Mouse (Mus musculus) embryonic facial prominence, embryonic 14.5 days (tissue): ENCODE results near the gene E2f6. TPM values are rescaled to one million over a fixed set of nuclear protein-coding genes. Genes with fewer than 3 reads are reported as not detected.

Experiments
- ATAC-seq: fragments of 200-750 bp; cut with Nextera tagmentation; 2 replicates; pipeline ENCODE4 v1.8.0; 2017; ENCODE audit warnings: low read depth, moderate number of reproducible peaks, moderate TSS enrichment
- DNase-seq: peaks from one replicate; pipeline ENCODE4 v3.0.0-alpha.2; 2015; ENCODE audit warnings: low spot score
- H3K27ac ChIP-seq: fragments of 300-500 bp; sonication (generic); replicated peaks from 2 replicates; pipeline ENCODE4 v1.5.1; 2014; ENCODE audit warnings: low read depth, mild to moderate bottlenecking, low read length, moderate library complexity
- H3K27me3 ChIP-seq: fragments of 300-500 bp; sonication (generic); replicated peaks from 2 replicates; pipeline ENCODE4 v1.6.1; 2014; ENCODE audit warnings: low read length; ENCODE audit not compliant: control insufficient read depth, insufficient read depth
- H3K36me3 ChIP-seq: fragments of 300-500 bp; sonication (generic); 2 replicates; pipeline ENCODE4 v1.6.1; 2014; ENCODE audit warnings: low read length, mixed read lengths; ENCODE audit not compliant: control insufficient read depth, insufficient read depth
- H3K4me1 ChIP-seq: fragments of 300-500 bp; sonication (generic); 2 replicates; pipeline ENCODE4 v1.6.1; 2014; ENCODE audit warnings: antibody characterized with exemption, low read length; ENCODE audit not compliant: control insufficient read depth, insufficient read depth
- H3K4me2 ChIP-seq: fragments of 300-500 bp; sonication (generic); 2 replicates; pipeline ENCODE4 v1.6.1; 2014; ENCODE audit warnings: low read depth, mild to moderate bottlenecking, low read length, moderate library complexity, mixed read lengths
- H3K4me3 ChIP-seq: fragments of 300-500 bp; sonication (generic); 2 replicates; pipeline ENCODE4 v1.5.1; 2014; ENCODE audit warnings: low read depth, mild to moderate bottlenecking, low read length
- H3K9ac ChIP-seq: fragments of 300-500 bp; sonication (generic); 2 replicates; pipeline ENCODE4 v1.6.1; 2014; ENCODE audit warnings: low read depth, mild to moderate bottlenecking, low read length, moderate library complexity, mixed read lengths
- H3K9me3 ChIP-seq: fragments of 300-500 bp; sonication (generic); 2 replicates; pipeline ENCODE4 v1.6.1; 2016; ENCODE audit warnings: low read length; ENCODE audit not compliant: control insufficient read depth
- WGBS: fragments of 180-500 bp; shearing (Covaris S2); extraction: QIAGEN DNeasy Blood & Tissue Kit; methylation state at CpG from one replicate; pipeline ENCODE4 v1.1.7; 2014; 5-methylcytosine and 5-hydroxymethylcytosine counted together
- microRNA-seq: library from miRNA; unstranded; fragments of <30 nt; microRNA quantifications from one replicate; pipeline ENCODE4, GENCODE M21; 2016; ENCODE audit warnings: borderline number of aligned reads
- polyA plus RNA-seq: library from polyadenylated mRNA; unstranded; fragments of >200 nt; fragmentation: Nextera tagmentation; extraction: Ambion mirVana; gene quantifications from 2 replicates; pipeline ENCODE4 v1.2.1, GENCODE M21; 2014

E2f6 gene
- polyA plus RNA-seq, 1 experiment from 2014 or later = 51.9 TPM

- Histone ChIP-seq H3K4me1 (peaks cover 11% of the 10 kb centered on the region; the same call in 1 of the 2 replicates), H3K4me2 (no peak overlapping the region), H3K9ac (no peak overlapping the region), H3K36me3 (no peaks in the 10 kb centered on the region), H3K27me3 (no peaks in the 10 kb centered on the region), H3K4me3 (no peak overlapping the region), H3K27ac (no peak overlapping the region), H3K9me3 (no peaks in the 10 kb centered on the region)
- ATAC-seq (no peak), DNase-seq (no peak)
- 14% methylated on average over 1 of the region's 1 CpGs for WGBS
Measured at GRCm38 (mm10) chr12:16877679-16878078, 66.9 kb downstream of the E2f6 start.

- no peaks in the 10 kb centered on the region for H3K9me3 ChIP-seq
- no peak overlapping the region for H3K9ac ChIP-seq
- no peaks in the 10 kb centered on the region for H3K36me3 ChIP-seq
- no peak overlapping the region for H3K27ac ChIP-seq
- H3K4me2 ChIP-seq = no peak overlapping the region
- no peak for DNase-seq
- H3K4me3 ChIP-seq = no peak overlapping the region
- peaks cover 5% of the 10 kb centered on the region; the same call in 1 of the 2 replicates for H3K4me1 ChIP-seq
- 82% methylated on average over 1 of the region's 1 CpGs for WGBS
- H3K27me3 ChIP-seq = no peaks in the 10 kb centered on the region
- no peak for ATAC-seq
Measured at GRCm38 (mm10) chr12:16879369-16879768, 68.6 kb downstream of the E2f6 start.

GRCm38 (mm10) chr12:16880077-16880476, 69.3 kb downstream of the E2f6 start:
- no peak overlapping the region for H3K27ac ChIP-seq
- no peaks in the 10 kb centered on the region for H3K9me3 ChIP-seq
- DNase-seq = no peak
- H3K4me1 ChIP-seq = 0 out of 2 replicates have a peak, but pooled peaks cover under 1% of the 10 kb centered on the region
- no peak overlapping the region for H3K4me2 ChIP-seq
- ATAC-seq = no peak
- WGBS = 85% methylated on average over 4 of the region's 4 CpGs
- H3K9ac ChIP-seq = no peak overlapping the region
- H3K36me3 ChIP-seq = no peaks in the 10 kb centered on the region
- no peak overlapping the region for H3K4me3 ChIP-seq
- no peaks in the 10 kb centered on the region for H3K27me3 ChIP-seq

GRCm38 (mm10) chr12:16882442-16882841, 71.7 kb downstream of the E2f6 start:
- ATAC-seq = no peak
- DNase-seq = no peak
- Histone ChIP-seq H3K9me3 (no peaks in the 10 kb centered on the region), H3K27ac (no peak overlapping the region), H3K9ac (no peak overlapping the region), H3K36me3 (no peaks in the 10 kb centered on the region), H3K4me3 (no peak overlapping the region), H3K4me2 (no peak overlapping the region), H3K27me3 (no peaks in the 10 kb centered on the region), H3K4me1 (no peaks in the 10 kb centered on the region)
- 85% methylated on average over 3 of the region's 3 CpGs for WGBS

GRCm38 (mm10) chr12:16883111-16883510, 72.3 kb downstream of the E2f6 start:
- Histone ChIP-seq H3K9me3 (no peaks in the 10 kb centered on the region), H3K9ac (no peak overlapping the region), H3K4me1 (no peaks in the 10 kb centered on the region), H3K4me2 (no peak overlapping the region), H3K27ac (no peak overlapping the region), H3K4me3 (no peak overlapping the region), H3K27me3 (no peaks in the 10 kb centered on the region), H3K36me3 (no peaks in the 10 kb centered on the region)
- DNase-seq = no peak
- WGBS = 66% methylated on average over 7 of the region's 7 CpGs
- no peak for ATAC-seq

- Histone ChIP-seq H3K36me3 (no peaks in the 10 kb centered on the region), H3K4me1 (no peaks in the 10 kb centered on the region), H3K27ac (no peak overlapping the region), H3K4me3 (no peak overlapping the region), H3K27me3 (no peaks in the 10 kb centered on the region), H3K9ac (no peak overlapping the region), H3K4me2 (no peak overlapping the region), H3K9me3 (no peaks in the 10 kb centered on the region)
- DNase-seq (no peak), ATAC-seq (no peak)
- WGBS = 88% methylated on average over 4 of the region's 4 CpGs
Measured at GRCm38 (mm10) chr12:16884534-16884933, 73.8 kb downstream of the E2f6 start.

GRCm38 (mm10) chr12:16886354-16886753, 75.6 kb downstream of the E2f6 start:
- H3K4me1 ChIP-seq = no peaks in the 10 kb centered on the region
- no peak overlapping the region for H3K9ac ChIP-seq
- H3K27me3 ChIP-seq = no peaks in the 10 kb centered on the region
- no peak for DNase-seq
- ATAC-seq = no peak
- 87% methylated on average over 6 of the region's 6 CpGs for whole genome bisulfite sequencing
- no peak overlapping the region for H3K27ac ChIP-seq
- H3K4me2 ChIP-seq = no peak overlapping the region
- H3K9me3 ChIP-seq = no peaks in the 10 kb centered on the region
- no peak overlapping the region for H3K4me3 ChIP-seq
- no peaks in the 10 kb centered on the region for H3K36me3 ChIP-seq

Small RNA genes within 50 kb of the gene (microRNA-seq; reads per million reads assigned to microRNA genes)
- not detected for gene Gm44305

Other genes with a start within 250 kb of the E2f6 start
- 7.1 and 7.5 TPM in 2 replicates for gene Lpin1, start 200.0 kb upstream of the E2f6 start, polyA plus RNA-seq
- gene Ntsr2, start 157.6 kb upstream of the E2f6 start, polyA plus RNA-seq = 0.22 TPM in 1 of 2 replicates, not detected in the other
- gene Greb1, start 10.1 kb upstream of the E2f6 start, polyA plus RNA-seq = 1.3 TPM in 2 replicates
- gene Rock2, start 83.9 kb downstream of the E2f6 start, polyA plus RNA-seq = 19.6 and 23.5 TPM in 2 replicates
- gene Pqlc3, start 189.4 kb downstream of the E2f6 start, polyA plus RNA-seq = 12.3 and 13.1 TPM in 2 replicates
- gene 2410004P03Rik, start 200.8 kb downstream of the E2f6 start, polyA plus RNA-seq = 1.7 and 3.8 TPM in 2 replicates